Mouse (Mus musculus): ENCODE data around the gene Kctd2. TPM values are rescaled to one million over a fixed set of nuclear protein-coding genes. Genes with fewer than 3 reads are reported as not detected.

Gene Kctd2
- polyA plus RNA-seq, 1 experiment from 2014 or later, result 17.5 TPM

DNA sequence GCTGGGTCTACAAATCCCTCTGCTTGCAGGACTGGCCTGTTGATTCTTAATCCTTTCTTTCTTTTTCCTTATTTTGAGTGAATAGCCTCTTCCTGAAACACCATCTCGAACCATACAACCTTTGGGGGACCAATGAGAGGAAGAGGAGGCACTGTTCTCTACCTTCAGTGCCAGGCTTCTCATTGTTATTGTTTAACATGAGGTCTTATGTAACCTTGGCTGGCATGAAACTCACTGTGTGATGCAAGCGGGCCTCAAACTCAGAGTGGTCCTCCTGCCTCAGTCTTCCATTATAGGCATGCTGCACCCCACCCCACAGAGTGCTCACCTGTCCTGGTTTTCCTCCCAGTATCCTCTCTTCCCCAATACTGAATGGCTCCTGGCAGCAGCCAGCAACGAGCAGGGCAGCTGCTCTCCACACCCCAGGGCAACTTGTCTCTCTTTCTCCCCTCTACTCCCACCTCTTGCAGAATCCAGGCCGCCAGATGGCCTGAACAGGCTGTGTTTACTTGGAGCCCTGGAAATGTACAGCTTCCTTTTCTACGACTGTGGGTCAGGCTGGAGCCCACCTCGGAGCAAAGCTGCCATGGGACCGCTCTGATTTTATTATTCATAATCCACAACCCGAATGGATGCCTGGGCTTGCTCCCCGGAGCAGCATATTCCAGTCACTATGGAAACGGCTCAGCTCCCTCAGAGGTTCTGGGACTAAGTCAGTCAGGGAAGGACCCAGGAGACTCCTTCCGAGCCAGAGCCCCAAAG is 19.1 kb upstream of the Kctd2 start:
- peaks cover 15% of the 10 kb centered on the region for H3K4me1 ChIP-seq (replicated peaks)
- H3K36me3 ChIP-seq, result peaks cover 4% of the 10 kb centered on the region; the same call in 1 of the 2 replicates
- no peak overlapping the region for H3K9ac ChIP-seq
- no peak overlapping the region for H3K27ac ChIP-seq (ENCODE audit: poor library complexity, severe bottlenecking)
- WGBS, result 50% methylated on average over 11 of the region's 11 CpGs
- ATAC-seq (ENCODE audit: insufficient number of reproducible peaks, low FRiP score), result no peak
- no peaks in the 10 kb centered on the region for H3K9me3 ChIP-seq (replicated peaks)
- H3K4me3 ChIP-seq, result no peak overlapping the region
- H3K4me2 ChIP-seq, result no peak overlapping the region
- H3K27me3 ChIP-seq (replicated peaks), result no peaks in the 10 kb centered on the region

DNA sequence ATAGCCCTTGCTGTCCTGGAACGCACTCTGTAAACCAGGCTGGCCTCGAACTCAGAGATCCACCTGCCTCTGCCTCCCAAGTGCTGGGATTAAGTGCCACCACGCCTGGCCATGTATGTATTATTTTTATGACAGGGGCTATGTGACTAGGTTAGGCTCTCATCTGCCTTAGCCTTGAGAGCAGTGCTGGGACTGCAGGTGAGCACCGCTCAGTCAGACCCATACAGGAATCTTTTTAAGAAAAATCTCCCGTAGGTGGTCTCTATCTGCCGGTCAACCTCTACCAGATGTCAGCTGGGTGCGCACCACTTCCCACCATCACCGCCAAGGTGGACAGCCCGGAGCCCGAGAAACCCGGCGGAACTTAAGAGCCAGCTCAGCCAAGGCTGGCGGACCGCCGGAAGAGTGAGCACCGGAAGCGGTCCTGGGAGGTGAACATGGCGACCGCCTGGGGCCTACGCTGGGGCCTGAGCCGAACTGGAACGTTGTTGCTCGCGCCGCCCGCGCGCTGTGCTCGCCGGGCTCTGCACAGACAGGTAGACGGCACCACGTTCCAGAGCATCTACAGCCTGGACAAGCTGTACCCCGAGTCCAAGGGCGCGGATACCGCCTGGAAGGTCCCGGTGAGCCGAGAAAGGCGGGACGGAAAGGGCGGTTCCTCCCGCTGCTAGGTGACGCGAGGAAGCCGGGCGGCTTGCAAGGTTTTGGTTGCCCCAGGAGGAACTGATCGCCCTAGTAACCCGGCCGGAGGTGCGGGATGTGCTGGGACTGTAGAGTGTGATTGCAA is 16.4 kb upstream of the Kctd2 start, which contains the start of gene Mrpl58:
Mrpl58 (plus strand) TSS at position 415 of the 787 bp plus-strand sequence.
- H3K27ac ChIP-seq (ENCODE audit: poor library complexity, severe bottlenecking), result peak within 1 kb of the TSS; percentile 78
- 3% methylated on average over 50 of the region's 50 CpGs for WGBS
- no peaks in the 10 kb centered on the region for H3K27me3 ChIP-seq (replicated peaks)
- no peaks in the 10 kb centered on the region for H3K9me3 ChIP-seq (replicated peaks)
- H3K4me2 ChIP-seq, result peak within 1 kb of the TSS; percentile 85
- peak; percentile 90 for ATAC-seq (ENCODE audit: insufficient number of reproducible peaks, low FRiP score)
- peaks cover 15% of the 10 kb centered on the region for H3K4me1 ChIP-seq (replicated peaks)
- H3K36me3 ChIP-seq, result peaks cover 27% of the 10 kb centered on the region
- H3K9ac ChIP-seq, result peak within 1 kb of the TSS; percentile 91
- H3K4me3 ChIP-seq, result peak within 1 kb of the TSS; percentile 86

DNA sequence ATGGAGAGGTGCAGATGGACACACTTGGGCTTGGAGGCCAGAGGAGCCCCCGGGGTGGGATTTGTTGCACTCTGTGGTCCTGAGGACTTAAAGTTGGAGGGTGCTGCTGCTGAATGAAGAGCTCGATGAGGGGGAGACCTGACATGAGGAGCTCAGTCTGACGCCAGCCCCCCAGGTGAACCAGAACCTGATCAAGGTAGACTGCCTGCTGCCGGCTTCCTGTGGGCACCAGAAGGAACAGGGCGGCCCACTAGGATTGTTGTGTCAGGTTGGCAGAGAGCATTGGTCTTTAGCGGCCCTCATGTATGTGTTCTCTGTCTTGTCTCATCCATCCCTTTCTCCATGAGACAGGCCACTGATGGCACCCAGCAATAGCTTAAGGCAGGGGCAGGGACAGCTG is 14.2 kb upstream of the Kctd2 start:
- WGBS, result 92% methylated on average over 6 of the region's 6 CpGs
- Histone ChIP-seq H3K9me3 (replicated peaks) (no peaks in the 10 kb centered on the region), H3K27ac (ENCODE audit: poor library complexity, severe bottlenecking) (no peak overlapping the region), H3K4me3 (no peak overlapping the region), H3K4me1 (replicated peaks) (peaks cover 9% of the 10 kb centered on the region), H3K4me2 (no peak overlapping the region), H3K27me3 (replicated peaks) (no peaks in the 10 kb centered on the region), H3K9ac (no peak overlapping the region), H3K36me3 (peaks cover 44% of the 10 kb centered on the region)
- no peak for ATAC-seq (ENCODE audit: insufficient number of reproducible peaks, low FRiP score)

DNA sequence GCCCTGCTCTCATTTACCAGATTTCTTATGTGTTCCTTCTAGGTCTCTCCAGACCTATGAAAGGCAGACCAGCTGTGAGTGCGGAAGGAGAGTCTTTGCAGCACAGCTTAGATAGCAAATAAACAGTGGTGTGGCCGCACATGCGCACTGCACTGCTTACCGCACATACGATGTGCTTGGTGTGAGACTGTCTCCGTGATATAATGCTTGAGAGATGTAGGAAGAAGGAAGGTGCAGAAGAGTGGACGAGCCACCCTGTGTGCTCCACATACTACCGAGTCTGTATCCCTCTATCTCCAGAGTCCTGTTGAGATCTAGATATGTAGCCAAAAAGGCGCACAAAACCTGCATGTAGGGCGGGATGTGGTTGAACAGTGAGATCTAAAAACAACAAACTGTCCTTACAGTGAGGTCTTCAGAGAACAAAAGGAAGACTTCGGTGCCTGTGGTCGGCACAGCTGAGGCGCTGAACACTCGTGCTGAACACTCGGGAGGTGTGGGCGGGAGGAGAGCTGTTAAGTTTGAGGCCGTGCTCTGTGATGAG is 13.0 kb upstream of the Kctd2 start:
- Histone ChIP-seq H3K9me3 (replicated peaks) (no peaks in the 10 kb centered on the region), H3K27ac (ENCODE audit: poor library complexity, severe bottlenecking) (no peak overlapping the region), H3K36me3 (peaks cover 51% of the 10 kb centered on the region), H3K4me1 (replicated peaks) (peaks cover 16% of the 10 kb centered on the region), H3K27me3 (replicated peaks) (no peaks in the 10 kb centered on the region), H3K9ac (no peak overlapping the region), H3K4me3 (no peak overlapping the region), H3K4me2 (no peak overlapping the region)
- WGBS, result 86% methylated on average over 17 of the region's 17 CpGs
- ATAC-seq (ENCODE audit: insufficient number of reproducible peaks, low FRiP score), result no peak

DNA sequence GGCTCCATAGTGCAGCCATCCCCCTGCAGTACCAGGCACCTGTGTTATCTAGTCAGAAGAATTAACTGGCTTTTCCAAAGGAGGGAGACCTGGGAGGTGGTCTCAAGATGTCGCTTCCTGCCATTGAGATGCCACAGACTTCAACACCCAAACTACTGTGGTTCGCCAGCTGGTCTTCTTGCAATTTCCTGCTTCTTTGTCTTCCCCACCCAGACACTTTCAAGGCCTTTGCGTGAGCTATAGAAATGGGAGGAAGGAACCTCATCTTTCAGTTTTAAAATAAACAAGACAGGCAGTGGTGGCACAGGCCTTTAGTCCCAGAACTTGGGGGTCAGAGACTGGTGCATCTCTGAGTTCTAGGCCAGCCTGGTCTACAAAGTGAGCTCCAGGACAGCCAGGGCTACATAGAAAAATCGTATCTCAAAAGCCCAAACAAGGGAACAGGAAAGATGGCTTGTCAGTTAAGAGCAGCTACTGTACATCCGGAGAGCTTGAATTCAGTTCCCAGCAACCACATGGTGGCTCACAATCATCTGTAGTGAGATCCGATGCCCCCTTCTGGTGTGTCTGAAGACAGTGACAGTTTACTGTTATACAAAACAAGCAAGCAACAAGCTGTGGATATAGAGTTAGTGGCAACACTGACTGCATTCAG is 11.5 kb upstream of the Kctd2 start:
- Histone ChIP-seq H3K36me3 (peaks cover 51% of the 10 kb centered on the region), H3K4me2 (no peak overlapping the region), H3K4me1 (replicated peaks) (peaks cover 19% of the 10 kb centered on the region), H3K9ac (no peak overlapping the region), H3K9me3 (replicated peaks) (no peaks in the 10 kb centered on the region), H3K27ac (ENCODE audit: poor library complexity, severe bottlenecking) (0 out of 2 replicates have a peak overlapping the region, but pooled peaks have one; percentile 15), H3K4me3 (no peak overlapping the region), H3K27me3 (replicated peaks) (no peaks in the 10 kb centered on the region)
- WGBS, result 71% methylated on average over 6 of the region's 6 CpGs
- no peak for ATAC-seq (ENCODE audit: insufficient number of reproducible peaks, low FRiP score)

DNA sequence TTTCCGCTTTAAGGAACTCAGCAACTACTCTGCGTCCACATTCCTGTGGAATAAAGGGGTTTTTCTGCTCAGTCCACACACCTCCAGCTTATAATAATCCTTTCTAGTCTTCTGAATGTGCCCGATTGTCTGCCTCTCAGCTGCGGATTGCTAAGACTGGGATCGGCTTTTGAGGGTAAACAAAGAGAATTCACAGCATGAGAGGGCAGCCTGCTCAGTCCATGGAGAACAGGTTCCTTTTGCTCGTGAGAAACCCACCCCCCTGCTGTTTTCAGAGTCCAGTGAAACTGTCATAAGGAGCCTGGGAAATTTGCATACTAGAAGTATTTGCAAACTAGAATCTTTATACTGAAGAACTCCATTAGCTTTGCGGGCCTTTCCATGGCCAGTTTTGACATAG is 10.4 kb upstream of the Kctd2 start:
- no peak overlapping the region for H3K4me3 ChIP-seq
- H3K27me3 ChIP-seq (replicated peaks), result no peaks in the 10 kb centered on the region
- H3K27ac ChIP-seq (ENCODE audit: poor library complexity, severe bottlenecking), result no peak overlapping the region
- WGBS, result 87% methylated on average over 7 of the region's 7 CpGs
- no peak overlapping the region for H3K9ac ChIP-seq
- peaks cover 51% of the 10 kb centered on the region for H3K36me3 ChIP-seq
- H3K4me1 ChIP-seq (replicated peaks), result peaks cover 18% of the 10 kb centered on the region
- no peak for ATAC-seq (ENCODE audit: insufficient number of reproducible peaks, low FRiP score)
- no peaks in the 10 kb centered on the region for H3K9me3 ChIP-seq (replicated peaks)
- H3K4me2 ChIP-seq, result no peak overlapping the region

DNA sequence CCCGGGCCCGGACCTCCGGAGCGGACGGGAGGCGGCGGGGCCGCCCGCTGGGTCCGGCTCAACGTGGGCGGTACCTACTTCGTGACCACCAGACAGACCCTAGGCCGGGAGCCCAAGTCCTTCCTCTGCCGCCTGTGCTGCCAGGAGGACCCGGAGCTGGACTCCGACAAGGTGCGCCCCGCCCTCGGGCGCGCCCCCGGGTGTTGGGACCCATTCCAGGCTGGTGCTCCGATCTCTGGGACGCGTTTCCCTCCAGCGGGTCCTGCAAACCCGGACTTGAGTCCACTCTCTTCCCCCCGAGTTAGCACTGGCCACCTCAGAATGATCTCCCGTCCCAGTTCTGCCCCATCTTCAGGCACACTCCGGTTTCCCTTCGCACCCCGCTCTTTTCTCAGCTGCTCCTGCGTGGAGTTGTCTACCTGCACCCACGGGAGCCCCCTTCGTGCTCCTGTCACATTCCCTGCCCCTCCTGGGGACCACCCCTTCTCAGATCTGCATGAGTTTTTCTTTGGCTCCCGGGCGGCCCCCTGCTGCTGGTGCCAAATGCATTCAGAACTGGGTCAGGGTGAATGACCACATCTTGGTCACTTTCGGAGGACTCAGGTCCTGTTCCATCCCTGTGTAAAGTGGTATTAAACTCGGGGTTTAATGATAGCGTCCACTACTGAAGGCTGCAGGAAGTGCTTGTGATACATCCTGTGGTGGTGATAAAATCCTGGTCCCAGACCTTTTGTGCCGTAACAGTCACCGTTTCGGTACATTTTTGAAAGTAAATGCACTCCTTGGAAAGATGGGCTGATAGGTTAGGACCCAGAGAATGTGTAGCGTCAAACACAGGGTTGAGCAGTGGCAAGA is 635 bp downstream of the Kctd2 start:
- WGBS, result 1% methylated on average over 44 of the region's 45 CpGs
- Histone ChIP-seq H3K9me3 (replicated peaks) (no peaks in the 10 kb centered on the region), H3K4me3 (peak overlapping the region; percentile 99), H3K27ac (ENCODE audit: poor library complexity, severe bottlenecking) (peak overlapping the region; percentile 92), H3K36me3 (peaks cover 53% of the 10 kb centered on the region), H3K4me1 (replicated peaks) (peaks cover 50% of the 10 kb centered on the region), H3K9ac (peak overlapping the region; percentile 100), H3K27me3 (replicated peaks) (no peaks in the 10 kb centered on the region), H3K4me2 (peak overlapping the region; percentile 97)
- ATAC-seq (ENCODE audit: insufficient number of reproducible peaks, low FRiP score), result peak; percentile 60

- peaks cover 42% of the 10 kb centered on the region for H3K4me1 ChIP-seq (replicated peaks)
- no peak overlapping the region for H3K27ac ChIP-seq (ENCODE audit: poor library complexity, severe bottlenecking)
- no peak for ATAC-seq (ENCODE audit: insufficient number of reproducible peaks, low FRiP score)
- H3K9ac ChIP-seq, result peak overlapping the region; percentile 17; the same call in 1 of the 2 replicates
- H3K4me2 ChIP-seq, result peak overlapping the region; percentile 97
- 65% methylated on average over 1 of the region's 1 CpGs for WGBS
- peak overlapping the region; percentile 99 for H3K4me3 ChIP-seq
- H3K9me3 ChIP-seq (replicated peaks), result no peaks in the 10 kb centered on the region
- H3K36me3 ChIP-seq, result peaks cover 51% of the 10 kb centered on the region
- H3K27me3 ChIP-seq (replicated peaks), result no peaks in the 10 kb centered on the region
These were observed 1.4 kb downstream of the Kctd2 start for GRCm38 (mm10) chr11:115421328-115421727.

GRCm38 (mm10) chr11:115421972-115422371 is 2.0 kb downstream of the Kctd2 start:
- no peak overlapping the region for H3K27ac ChIP-seq (ENCODE audit: poor library complexity, severe bottlenecking)
- ATAC-seq (ENCODE audit: insufficient number of reproducible peaks, low FRiP score), result no peak
- H3K36me3 ChIP-seq, result peaks cover 49% of the 10 kb centered on the region
- H3K9me3 ChIP-seq (replicated peaks), result no peaks in the 10 kb centered on the region
- peaks cover 36% of the 10 kb centered on the region for H3K4me1 ChIP-seq (replicated peaks)
- 89% methylated on average over 16 of the region's 16 CpGs for WGBS
- no peak overlapping the region for H3K4me3 ChIP-seq
- H3K4me2 ChIP-seq, result no peak overlapping the region
- no peak overlapping the region for H3K9ac ChIP-seq
- no peaks in the 10 kb centered on the region for H3K27me3 ChIP-seq (replicated peaks)

DNA sequence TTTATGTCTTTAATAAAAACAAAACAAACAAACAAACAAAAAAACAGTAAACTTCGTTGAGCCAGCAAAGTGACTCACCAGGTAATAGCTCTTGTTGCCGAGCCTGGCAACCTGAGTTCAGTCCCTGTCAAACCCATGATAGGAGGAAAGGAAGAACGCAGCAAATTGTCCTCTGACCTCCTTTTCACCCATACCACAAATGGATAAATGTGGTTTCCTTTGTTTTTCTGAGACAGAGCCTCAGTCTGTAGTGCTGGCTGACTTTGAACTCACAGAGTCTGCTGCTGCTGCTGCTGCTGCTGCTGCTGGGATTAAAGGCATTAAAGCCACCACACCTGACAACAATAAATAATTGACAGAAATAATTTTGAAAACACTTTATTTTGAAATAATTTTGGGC is 3.2 kb downstream of the Kctd2 start:
- H3K4me1 ChIP-seq (replicated peaks), result peaks cover 35% of the 10 kb centered on the region
- 90% methylated on average over 3 of the region's 3 CpGs for WGBS
- H3K9ac ChIP-seq, result no peak overlapping the region
- no peak for ATAC-seq (ENCODE audit: insufficient number of reproducible peaks, low FRiP score)
- H3K4me3 ChIP-seq, result no peak overlapping the region
- H3K4me2 ChIP-seq, result no peak overlapping the region
- peaks cover 46% of the 10 kb centered on the region for H3K36me3 ChIP-seq
- H3K9me3 ChIP-seq (replicated peaks), result no peaks in the 10 kb centered on the region
- H3K27ac ChIP-seq (ENCODE audit: poor library complexity, severe bottlenecking), result no peak overlapping the region
- H3K27me3 ChIP-seq (replicated peaks), result no peaks in the 10 kb centered on the region
